Mouse (Mus musculus) lung, adult 2 months (tissue): Measurements from ENCODE around the gene Fubp1.

ENCODE experiments used
- CTCF ChIP-seq: fragments of 200-500 bp; IDR thresholded peaks from 2 replicates; pipeline ENCODE4 v1.5.1; 2011; ENCODE audit warnings: mild to moderate bottlenecking, low read length, control low read depth; ENCODE audit not compliant: insufficient read depth
- POLR2A ChIP-seq: fragments of 200-500 bp; IDR thresholded peaks from 2 replicates; pipeline ENCODE4 v1.6.1; 2011; ENCODE audit warnings: low read depth, mild to moderate bottlenecking, control low read depth, low read length, borderline replicate concordance; ENCODE audit errors: extremely low read depth

DNA sequence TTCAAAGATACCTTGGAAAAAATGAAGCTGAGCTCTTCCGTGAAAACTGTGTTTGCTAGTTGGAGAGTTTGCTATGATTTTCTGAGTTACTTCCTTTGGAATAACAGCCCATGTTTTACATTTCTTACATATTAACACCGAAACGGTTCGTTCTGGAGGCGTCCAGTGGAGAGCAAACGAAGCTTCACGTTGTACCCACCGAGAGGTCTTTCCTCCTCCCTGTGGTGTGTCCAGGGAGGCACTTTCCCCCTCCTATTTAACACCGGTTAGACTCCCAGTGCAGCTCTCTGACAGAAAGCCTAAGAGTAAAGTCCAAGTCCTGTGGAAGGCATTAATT is 45.2 kb upstream of the Fubp1 start:
- TF ChIP-seq POLR2A = no peak
- TF ChIP-seq CTCF = no peak
